Mouse (Mus musculus): ENCODE measurements at regions not wholly inside any gene's neighbourhood (a gene's known extent, or its start where the extent isn't known, plus 50 kb on each side); places are given as distances from the start of the nearest gene placed in this dataset.

- 85% methylated on average over 4 of the region's 4 CpGs for WGBS
- ATAC-seq (ENCODE audit: low FRiP score) = no peak
These were observed 278.1 kb upstream of the Impad1 start for GRCm38 (mm10) chr4:5071243-5071642.

GRCm38 (mm10) chr4:5059290-5059955, 266.3 kb upstream of the Impad1 start:
- WGBS = 23% methylated on average over 2 of the region's 2 CpGs
- H3K4me2 ChIP-seq = no peak overlapping the region
- H3K4me1 ChIP-seq (replicated peaks) = no peaks in the 10 kb centered on the region
- peak; percentile 52; the same call in 1 of the 2 replicates for ATAC-seq (ENCODE audit: low FRiP score)
- H3K4me3 ChIP-seq = no peak overlapping the region
- H3K27me3 ChIP-seq = no peaks in the 10 kb centered on the region
- H3K9ac ChIP-seq = no peak overlapping the region
- no peaks in the 10 kb centered on the region for H3K9me3 ChIP-seq
- H3K27ac ChIP-seq = no peak overlapping the region
- H3K36me3 ChIP-seq = no peaks in the 10 kb centered on the region

More at GRCm38 (mm10) chr4:5071243-5071642, 278.1 kb upstream of the Impad1 start:
- H3K36me3 ChIP-seq = no peaks in the 10 kb centered on the region
- H3K4me3 ChIP-seq = no peak overlapping the region
- H3K9ac ChIP-seq = no peak overlapping the region
- H3K4me2 ChIP-seq = no peak overlapping the region
- H3K4me1 ChIP-seq (replicated peaks) = no peaks in the 10 kb centered on the region
- H3K9me3 ChIP-seq = no peaks in the 10 kb centered on the region
- H3K27ac ChIP-seq = no peak overlapping the region
- H3K27me3 ChIP-seq = no peaks in the 10 kb centered on the region

- H3K27ac ChIP-seq = no peak overlapping the region
- no peak overlapping the region for H3K4me2 ChIP-seq
- H3K9me3 ChIP-seq = no peaks in the 10 kb centered on the region
- no peak overlapping the region for H3K4me3 ChIP-seq
- H3K36me3 ChIP-seq = no peaks in the 10 kb centered on the region
- no peak for ATAC-seq (ENCODE audit: low FRiP score)
- 71% methylated on average over 2 of the region's 2 CpGs for WGBS
- no peaks in the 10 kb centered on the region for H3K4me1 ChIP-seq (replicated peaks)
- H3K27me3 ChIP-seq = no peaks in the 10 kb centered on the region
- no peak overlapping the region for H3K9ac ChIP-seq
These were observed 236.8 kb upstream of the Impad1 start for GRCm38 (mm10) chr4:5029929-5030328.

DNA sequence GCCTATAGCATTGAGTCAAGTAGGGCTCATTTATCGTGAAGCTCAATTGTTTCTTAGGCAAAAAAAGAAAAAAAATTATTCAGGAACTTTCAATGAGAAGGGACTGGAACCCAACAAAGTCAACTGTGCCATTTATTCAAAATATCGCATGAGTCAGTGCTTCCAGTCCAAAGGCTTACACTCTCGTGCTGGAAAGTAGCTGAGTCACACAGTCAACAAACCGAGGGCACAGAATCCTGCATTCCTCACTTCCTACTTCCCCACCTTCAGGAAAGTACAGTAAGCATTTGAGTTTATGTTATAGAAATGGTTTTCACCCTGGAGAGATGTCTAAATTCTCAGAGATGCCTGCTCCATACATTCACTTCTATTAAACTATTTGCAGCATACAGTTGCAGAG, 194.3 kb upstream of the Impad1 start:
- no peak overlapping the region for H3K4me2 ChIP-seq
- WGBS = 90% methylated on average over 4 of the region's 4 CpGs
- H3K27me3 ChIP-seq = no peaks in the 10 kb centered on the region
- H3K4me3 ChIP-seq = no peak overlapping the region
- H3K27ac ChIP-seq = no peak overlapping the region
- no peaks in the 10 kb centered on the region for H3K36me3 ChIP-seq
- H3K9me3 ChIP-seq = no peaks in the 10 kb centered on the region
- H3K9ac ChIP-seq = no peak overlapping the region
- H3K4me1 ChIP-seq (replicated peaks) = no peaks in the 10 kb centered on the region
- no peak for ATAC-seq (ENCODE audit: low FRiP score)

DNA sequence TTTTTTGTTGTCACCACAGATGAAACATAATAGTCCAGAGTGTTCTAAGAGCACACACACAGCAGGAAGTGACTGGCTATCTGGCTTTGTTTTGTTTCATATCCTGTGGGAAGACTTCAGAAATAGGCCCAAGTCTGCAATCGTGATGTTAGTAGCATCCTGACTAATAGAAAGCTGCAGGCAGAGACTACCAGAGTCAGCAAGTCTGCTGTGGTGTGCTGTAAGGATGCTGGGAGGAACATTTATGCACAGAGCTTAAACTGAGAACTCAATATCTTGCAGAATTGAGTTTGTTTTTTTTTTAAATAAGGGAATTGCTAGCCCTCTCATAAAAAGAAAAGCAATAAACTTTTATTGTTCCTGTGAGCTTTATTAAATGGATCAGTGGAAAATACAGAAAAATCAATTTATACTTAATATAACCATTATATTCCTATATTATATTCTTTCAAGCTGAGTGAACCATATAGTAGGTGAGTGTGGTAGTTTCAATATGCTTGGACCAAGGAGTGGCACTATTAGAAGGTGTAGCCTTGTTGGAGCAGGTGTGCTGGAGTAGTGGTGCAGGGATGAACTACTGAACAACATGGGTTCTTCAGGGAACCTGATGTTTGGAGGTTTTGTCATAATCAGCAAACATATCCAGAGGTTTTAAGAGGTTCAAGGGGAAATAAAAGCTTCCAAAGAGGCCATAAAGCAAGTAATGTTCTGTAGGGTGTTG, 190.5 kb upstream of the Impad1 start:
- H3K4me1 ChIP-seq (replicated peaks) = no peaks in the 10 kb centered on the region
- 78% methylated on average over 1 of the region's 1 CpGs for WGBS
- H3K4me2 ChIP-seq = no peak overlapping the region
- no peaks in the 10 kb centered on the region for H3K27me3 ChIP-seq
- no peak overlapping the region for H3K27ac ChIP-seq
- no peak overlapping the region for H3K9ac ChIP-seq
- H3K4me3 ChIP-seq = no peak overlapping the region
- no peak for ATAC-seq (ENCODE audit: low FRiP score)
- no peaks in the 10 kb centered on the region for H3K9me3 ChIP-seq
- H3K36me3 ChIP-seq = no peaks in the 10 kb centered on the region

- no peak for ATAC-seq (ENCODE audit: low FRiP score)
- Histone ChIP-seq H3K9ac (no peak overlapping the region), H3K9me3 (no peaks in the 10 kb centered on the region), H3K4me3 (no peak overlapping the region), H3K27ac (no peak overlapping the region), H3K36me3 (no peaks in the 10 kb centered on the region), H3K27me3 (no peaks in the 10 kb centered on the region), H3K4me2 (no peak overlapping the region), H3K4me1 (replicated peaks) (no peaks in the 10 kb centered on the region)
- 89% methylated on average over 2 of the region's 2 CpGs for WGBS
These were observed 178.7 kb upstream of the Impad1 start for GRCm38 (mm10) chr4:4971800-4972319.

GRCm38 (mm10) chr4:4948956-4949355, 155.8 kb upstream of the Impad1 start:
- H3K9ac ChIP-seq = no peak overlapping the region
- no peak for ATAC-seq (ENCODE audit: low FRiP score)
- no peak overlapping the region for H3K27ac ChIP-seq
- H3K36me3 ChIP-seq = no peaks in the 10 kb centered on the region
- no peaks in the 10 kb centered on the region for H3K4me1 ChIP-seq (replicated peaks)
- H3K4me2 ChIP-seq = no peak overlapping the region
- WGBS = 59% methylated on average over 1 of the region's 1 CpGs
- no peaks in the 10 kb centered on the region for H3K27me3 ChIP-seq
- no peak overlapping the region for H3K4me3 ChIP-seq
- no peaks in the 10 kb centered on the region for H3K9me3 ChIP-seq

DNA sequence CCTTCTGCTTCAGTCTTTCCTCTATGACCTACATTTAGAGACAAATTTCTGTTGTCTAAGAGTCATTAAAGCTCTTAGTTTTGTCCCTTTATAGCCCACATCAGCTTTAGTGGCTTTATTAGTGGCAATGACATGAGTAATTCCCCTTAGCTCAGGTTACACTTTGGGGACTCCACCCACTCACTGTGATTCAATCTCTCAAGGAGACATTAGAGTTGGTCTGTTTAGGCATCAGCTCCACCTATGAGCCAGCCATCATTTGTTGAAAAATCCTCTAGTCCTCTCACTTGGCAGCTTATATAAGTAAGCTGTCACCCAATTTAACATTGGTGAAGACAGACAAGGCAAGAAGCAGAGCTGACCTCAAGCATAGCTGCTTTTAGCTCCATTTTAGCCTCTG, 151.3 kb upstream of the Impad1 start:
- Histone ChIP-seq H3K36me3 (no peaks in the 10 kb centered on the region), H3K4me3 (no peak overlapping the region), H3K9me3 (no peaks in the 10 kb centered on the region), H3K27me3 (no peaks in the 10 kb centered on the region), H3K27ac (no peak overlapping the region), H3K9ac (no peak overlapping the region), H3K4me2 (no peak overlapping the region), H3K4me1 (replicated peaks) (no peaks in the 10 kb centered on the region)
- no peak for ATAC-seq (ENCODE audit: low FRiP score)

- no peak overlapping the region for H3K4me3 ChIP-seq
- no peak for ATAC-seq (ENCODE audit: low FRiP score)
- no peaks in the 10 kb centered on the region for H3K4me1 ChIP-seq (replicated peaks)
These were observed 132.6 kb upstream of the Impad1 start for GRCm38 (mm10) chr4:4925741-4926140.

GRCm38 (mm10) chr4:4920256-4920655, 127.1 kb upstream of the Impad1 start:
- no peak overlapping the region for H3K4me2 ChIP-seq
- H3K36me3 ChIP-seq = no peaks in the 10 kb centered on the region
- no peak overlapping the region for H3K27ac ChIP-seq
- ATAC-seq (ENCODE audit: low FRiP score) = no peak
- H3K27me3 ChIP-seq = no peaks in the 10 kb centered on the region
- H3K4me1 ChIP-seq (replicated peaks) = no peaks in the 10 kb centered on the region
- WGBS = 82% methylated on average over 1 of the region's 1 CpGs
- H3K9me3 ChIP-seq = no peaks in the 10 kb centered on the region
- H3K4me3 ChIP-seq = no peak overlapping the region
- H3K9ac ChIP-seq = no peak overlapping the region

More at GRCm38 (mm10) chr4:4925741-4926140, 132.6 kb upstream of the Impad1 start:
- Histone ChIP-seq H3K36me3 (no peaks in the 10 kb centered on the region), H3K27ac (no peak overlapping the region), H3K9me3 (no peaks in the 10 kb centered on the region), H3K9ac (no peak overlapping the region), H3K27me3 (no peaks in the 10 kb centered on the region), H3K4me2 (no peak overlapping the region)

DNA sequence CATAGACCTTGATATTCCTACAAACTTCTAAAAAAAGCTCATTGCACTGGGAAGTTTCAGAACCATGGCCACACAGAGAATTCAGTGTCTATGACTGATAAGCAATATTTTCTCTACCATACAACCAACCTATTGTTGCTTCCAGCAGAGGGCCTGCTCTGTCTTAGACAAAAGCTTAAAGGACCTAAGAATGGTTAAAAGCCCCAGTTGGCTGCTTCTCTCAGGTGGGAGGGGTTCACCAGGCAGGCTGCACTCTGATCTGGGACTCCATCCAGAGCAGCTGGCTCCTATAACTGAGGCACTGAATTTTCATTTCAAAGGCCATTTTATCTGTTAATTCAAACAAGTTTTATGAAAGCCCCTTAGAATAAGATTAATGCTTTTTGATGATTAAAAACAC, 82.1 kb upstream of the Impad1 start:
- no peak overlapping the region for H3K9ac ChIP-seq
- H3K4me3 ChIP-seq = no peak overlapping the region
- no peaks in the 10 kb centered on the region for H3K36me3 ChIP-seq
- no peaks in the 10 kb centered on the region for H3K4me1 ChIP-seq (replicated peaks)
- ATAC-seq (ENCODE audit: low FRiP score) = no peak
- no peaks in the 10 kb centered on the region for H3K27me3 ChIP-seq
- no peak overlapping the region for H3K27ac ChIP-seq
- H3K4me2 ChIP-seq = no peak overlapping the region
- no peaks in the 10 kb centered on the region for H3K9me3 ChIP-seq

GRCm38 (mm10) chr4:4858345-4858744, 65.2 kb upstream of the Impad1 start:
- H3K9me3 ChIP-seq = no peaks in the 10 kb centered on the region
- H3K27me3 ChIP-seq = no peaks in the 10 kb centered on the region
- no peak overlapping the region for H3K4me3 ChIP-seq
- no peak overlapping the region for H3K4me2 ChIP-seq
- no peaks in the 10 kb centered on the region for H3K36me3 ChIP-seq
- ATAC-seq (ENCODE audit: low FRiP score) = no peak
- no peak overlapping the region for H3K9ac ChIP-seq
- no peaks in the 10 kb centered on the region for H3K4me1 ChIP-seq (replicated peaks)
- 83% methylated on average over 2 of the region's 2 CpGs for WGBS
- H3K27ac ChIP-seq = no peak overlapping the region
